In genomic region chr19:6446736-6447437, GRCm38 (mm10) we compare ENCODE assay signal across 13 mouse cellular contexts. TPM values are rescaled to one million over a fixed set of nuclear protein-coding genes. Genes with fewer than 3 reads are reported as not detected.
DNase-seq lines count a peak whose midpoint lies in the region; ATAC-seq and TF ChIP-seq lines count a peak whose summit lies in the region.
"Had no signal": no experiment of that assay in that cellular context is flagged by ENCODE, and none has a peak within 500 bp of the region (broad histone marks: within the 10 kb centered on the region; RNA-seq: fewer than 3 reads in every experiment).

No protein-coding gene starts in this region.

- 47% methylated on average over 7 of the region's 7 CpGs for WGBS in kidney, embryonic 14.5 days
- WGBS in forebrain, embryonic 13.5 days, result 48% methylated on average over 7 of the region's 7 CpGs
- WGBS in midbrain, embryonic 11.5 days, result 64% methylated on average over 7 of the region's 7 CpGs
- 64% methylated on average over 7 of the region's 7 CpGs for WGBS in intestine, postnatal 0 days

- H3K4me1 ChIP-seq in kidney, embryonic 14.5 days (ENCODE audit: control insufficient read depth, insufficient read depth, low read length), result peaks cover 15% of the 10 kb centered on the region
- H3K4me1 ChIP-seq in forebrain, embryonic 13.5 days, result peaks cover 73% of the 10 kb centered on the region
- H3K4me1 ChIP-seq in midbrain, embryonic 11.5 days (ENCODE audit: control insufficient read depth, insufficient read depth, low read length), result peaks cover 32% of the 10 kb centered on the region
- no peaks in the 10 kb centered on the region; the same call in 1 of the 2 replicates for H3K4me1 ChIP-seq in intestine, postnatal 0 days (replicated peaks; ENCODE audit: control insufficient read depth, insufficient read depth, low read length)

- H3K36me3 ChIP-seq in kidney, embryonic 14.5 days (ENCODE audit: control insufficient read depth, insufficient read depth, low read length), result no peaks in the 10 kb centered on the region
- no peaks in the 10 kb centered on the region for H3K36me3 ChIP-seq in forebrain, embryonic 13.5 days (ENCODE audit: poor library complexity, severe bottlenecking)
- no peaks in the 10 kb centered on the region for H3K36me3 ChIP-seq in midbrain, embryonic 11.5 days (ENCODE audit: control insufficient read depth, insufficient read depth, low read length)
- no peaks in the 10 kb centered on the region for H3K36me3 ChIP-seq in intestine, postnatal 0 days (ENCODE audit: control insufficient read depth, insufficient read depth)
- H3K36me3 ChIP-seq: liver, embryonic 15.5 days had no signal

- no peaks in the 10 kb centered on the region for H3K9me3 ChIP-seq in kidney, embryonic 14.5 days (ENCODE audit: control insufficient read depth, low read length)
- H3K9me3 ChIP-seq in forebrain, embryonic 13.5 days (replicated peaks), result no peaks in the 10 kb centered on the region
- no peaks in the 10 kb centered on the region for H3K9me3 ChIP-seq in midbrain, embryonic 11.5 days (ENCODE audit: control insufficient read depth, low read length)
- H3K9me3 ChIP-seq in intestine, postnatal 0 days (ENCODE audit: control insufficient read depth), result no peaks in the 10 kb centered on the region
- H3K9me3 ChIP-seq: liver, embryonic 15.5 days had no signal

- TF ChIP-seq CTCF in intestine, postnatal 0 days (IDR thresholded peaks at IDR 0.05; ENCODE audit: low read depth), result no peak

- peak overlapping the region; percentile 23; the same call in 1 of the 2 replicates for H3K9ac ChIP-seq in kidney, embryonic 14.5 days (ENCODE audit: low read depth, low read length)
- H3K9ac ChIP-seq in forebrain, embryonic 13.5 days, result peak overlapping the region; percentile 51
- 0 out of 2 replicates have a peak overlapping the region, but pooled peaks have one; percentile 28 for H3K9ac ChIP-seq in midbrain, embryonic 11.5 days (ENCODE audit: low read length)
- H3K9ac ChIP-seq in intestine, postnatal 0 days (ENCODE audit: low read depth, low read length), result no peak overlapping the region
- H3K9ac ChIP-seq: liver, embryonic 15.5 days had no signal

- no peaks in the 10 kb centered on the region for H3K27me3 ChIP-seq in kidney, embryonic 14.5 days (ENCODE audit: control insufficient read depth, insufficient read depth, low read length)
- no peaks in the 10 kb centered on the region for H3K27me3 ChIP-seq in forebrain, embryonic 13.5 days
- H3K27me3 ChIP-seq in midbrain, embryonic 11.5 days (ENCODE audit: control insufficient read depth, insufficient read depth, low read length), result no peaks in the 10 kb centered on the region
- H3K27me3 ChIP-seq in intestine, postnatal 0 days (replicated peaks; ENCODE audit: control insufficient read depth, insufficient read depth, low read length), result 0 out of 2 replicates have a peak, but pooled peaks cover 7% of the 10 kb centered on the region

- H3K4me3 ChIP-seq in kidney, embryonic 14.5 days (ENCODE audit: low read length), result no peak overlapping the region
- no peak overlapping the region for H3K4me3 ChIP-seq in forebrain, embryonic 13.5 days
- H3K4me3 ChIP-seq in midbrain, embryonic 11.5 days (ENCODE audit: low read depth, low read length), result no peak overlapping the region
- no peak overlapping the region for H3K4me3 ChIP-seq in intestine, postnatal 0 days (ENCODE audit: low read depth, low read length)

- peak; percentile 34; the same call in 1 of the 2 replicates for ATAC-seq in kidney, embryonic 14.5 days (ENCODE audit: low FRiP score, low TSS enrichment)
- ATAC-seq in forebrain, embryonic 13.5 days, result 0 out of 2 replicates have a peak, but pooled peaks have one; percentile 1
- ATAC-seq in midbrain, embryonic 11.5 days (ENCODE audit: low FRiP score), result no peak; the same call in 1 of the 2 replicates
- no peak for ATAC-seq in inflammation-experienced regulatory T-cells, adult 6 months
- ATAC-seq in intestine, postnatal 0 days, result no peak
- ATAC-seq: CD4-positive, CD25-positive, alpha-beta regulatory T cell, adult 4 months had no signal

- H3K4me2 ChIP-seq in kidney, embryonic 14.5 days (replicated peaks; ENCODE audit: low read depth, low read length), result no peak overlapping the region
- peak overlapping the region; percentile 54 for H3K4me2 ChIP-seq in forebrain, embryonic 13.5 days
- peak overlapping the region; percentile 36; the same call in 1 of the 2 replicates for H3K4me2 ChIP-seq in midbrain, embryonic 11.5 days
- H3K4me2 ChIP-seq in intestine, postnatal 0 days (replicated peaks; ENCODE audit: low read depth), result no peak overlapping the region

- peak overlapping the region; percentile 4; the same call in 1 of the 2 replicates for H3K27ac ChIP-seq in kidney, embryonic 14.5 days (ENCODE audit: low read depth, low read length)
- peak overlapping the region; percentile 77 for H3K27ac ChIP-seq in forebrain, embryonic 13.5 days
- peak overlapping the region; percentile 42; the same call in 1 of the 2 replicates for H3K27ac ChIP-seq in midbrain, embryonic 11.5 days (ENCODE audit: low read depth, low read length)
- no peak overlapping the region for H3K27ac ChIP-seq in intestine, postnatal 0 days (ENCODE audit: low read depth, low read length)
- H3K27ac ChIP-seq: liver, embryonic 15.5 days; stomach, postnatal 0 days had no signal

- DNase-seq in kidney, adult 8-10 months, result no peak
- peak; percentile 74 for DNase-seq in MN1 (ENCODE audit: low spot score)
- DNase-seq in midbrain, embryonic 11.5 days (ENCODE audit: low spot score, missing footprints), result no peak
- no peak for DNase-seq in spleen, adult 12 weeks (ENCODE audit: low spot score)
- DNase-seq: cerebellum, adult 11-12 months; layer of hippocampus, postnatal 36 days had no signal

RNA-seq across cellular contexts. Expression of gene Nrxn2, which starts 28.4 kb away (rescaled TPM):
- 5.4 and 8.4 TPM in 2 replicates for polyA plus RNA-seq in kidney, embryonic 14.5 days (2014; fragmentation: Nextera tagmentation; extraction: Ambion mirVana)
- 16.9 and 18.1 TPM in 2 replicates for polyA plus RNA-seq in forebrain, embryonic 13.5 days (2015; fragmentation: Nextera tagmentation; extraction: Ambion mirVana)
- 9.2 and 9.5 TPM in 2 replicates for polyA plus RNA-seq in midbrain, embryonic 11.5 days (2014; fragmentation: Nextera tagmentation; extraction: Ambion mirVana)
- polyA plus RNA-seq in inflammation-experienced regulatory T-cells, adult 6 months (2017; shearing (Covaris generic)), result under 1 TPM in 1 of 3 experiments, not detected in 2; 0.26 TPM
- 1.2 and 1.4 TPM in 2 replicates for polyA plus RNA-seq in intestine, postnatal 0 days (2015; fragmentation: Nextera tagmentation; extraction: Ambion mirVana)
- polyA plus RNA-seq: CD4-positive, CD25-positive, alpha-beta regulatory T cell, adult 4 months had no signal

RNA-seq across cellular contexts. Expression of gene Rasgrp2, which starts 47.7 kb away (rescaled TPM):
- 77.1 and 78.6 TPM in 2 replicates for polyA plus RNA-seq in kidney, embryonic 14.5 days (2014; fragmentation: Nextera tagmentation; extraction: Ambion mirVana)
- 21.1 and 25.1 TPM in 2 replicates for polyA plus RNA-seq in forebrain, embryonic 13.5 days (2015; fragmentation: Nextera tagmentation; extraction: Ambion mirVana)
- polyA plus RNA-seq in midbrain, embryonic 11.5 days (2014; fragmentation: Nextera tagmentation; extraction: Ambion mirVana), result 14.1 and 16.8 TPM in 2 replicates
- polyA plus RNA-seq in inflammation-experienced regulatory T-cells, adult 6 months (2017; shearing (Covaris generic)), result 100 to 1,000 TPM in 1 of 3 experiments, 10 to 100 TPM in 2; 59.9 to 201 (median 68.4) TPM
- polyA plus RNA-seq in intestine, postnatal 0 days (2015; fragmentation: Nextera tagmentation; extraction: Ambion mirVana), result 38.5 and 41.5 TPM in 2 replicates

Comparison
In these comparisons a context has a peak if more than half of its experiments do, and no peak if none do; other contexts are left out.
1. ATAC-seq: peak in kidney, embryonic 14.5 days (single experiment) and forebrain, embryonic 13.5 days (single experiment); none in midbrain, embryonic 11.5 days (single experiment), inflammation-experienced regulatory T-cells, adult 6 months (single experiment) and intestine, postnatal 0 days (single experiment).
2. H3K4me2 ChIP-seq: peak in forebrain, embryonic 13.5 days (single experiment) and midbrain, embryonic 11.5 days (single experiment); none in kidney, embryonic 14.5 days (single experiment) and intestine, postnatal 0 days (single experiment).